Mouse (Mus musculus) liver, embryonic 13.5 days (tissue): ENCODE data around the gene AB124611. TPM values are rescaled to one million over a fixed set of nuclear protein-coding genes. Genes with fewer than 3 reads are reported as not detected.
A peak's percentile ranks its signal among the peaks of the same experiment; 100 is the strongest.
"Not testable (repeated sequence)": the region's sequence is repeated elsewhere in the genome, so short reads cannot be mapped to it uniquely, and the experiment has no call there.

Experiments
- ATAC-seq: fragments of 200-750 bp; cut with Nextera tagmentation; 2 replicates; pipeline ENCODE4 v1.8.0; 2017; ENCODE audit warnings: low read depth, mild to moderate bottlenecking, moderate number of reproducible peaks, moderate library complexity
- DNase-seq: peaks from one replicate; pipeline ENCODE4 v3.0.0; 2022
- H3K27ac ChIP-seq: fragments of 300-500 bp; sonication (generic); 2 replicates; pipeline ENCODE4 v1.5.1; 2015; ENCODE audit warnings: moderate library complexity, mild to moderate bottlenecking, inconsistent platforms
- H3K27me3 ChIP-seq: fragments of 300-500 bp; sonication (generic); 2 replicates; pipeline ENCODE4 v1.6.1; 2015; ENCODE audit warnings: mild to moderate bottlenecking, inconsistent platforms
- H3K36me3 ChIP-seq: fragments of 300-500 bp; sonication (generic); 2 replicates; pipeline ENCODE4 v1.6.1; 2015; ENCODE audit warnings: mild to moderate bottlenecking, inconsistent platforms
- H3K4me1 ChIP-seq: fragments of 300-500 bp; sonication (generic); replicated peaks from 2 replicates; pipeline ENCODE4 v1.6.1; 2015; ENCODE audit warnings: inconsistent platforms
- H3K4me2 ChIP-seq: fragments of 300-500 bp; sonication (generic); 2 replicates; pipeline ENCODE4 v1.6.1; 2015; ENCODE audit warnings: inconsistent platforms, mild to moderate bottlenecking, moderate library complexity
- H3K4me3 ChIP-seq: fragments of 300-500 bp; sonication (generic); replicated peaks from 2 replicates; pipeline ENCODE4 v1.5.1; 2015; ENCODE audit warnings: mild to moderate bottlenecking, inconsistent platforms
- H3K9ac ChIP-seq: fragments of 300-500 bp; sonication (generic); 2 replicates; pipeline ENCODE4 v1.6.1; 2015; ENCODE audit warnings: mild to moderate bottlenecking, inconsistent platforms
- H3K9me3 ChIP-seq: fragments of 300-500 bp; sonication (generic); replicated peaks from 2 replicates; pipeline ENCODE4 v1.6.1; 2016; ENCODE audit warnings: inconsistent platforms
- WGBS: fragments of 180-500 bp; shearing (Covaris S2); methylation state at CpG from one replicate; pipeline ENCODE4 v1.1.7; 2015; ENCODE audit not compliant: insufficient replicate concordance; 5-methylcytosine and 5-hydroxymethylcytosine counted together
- microRNA-seq: library from miRNA; unstranded; fragments of <30 nt; microRNA quantifications from one replicate; pipeline ENCODE4, GENCODE M21; 2016
- polyA plus RNA-seq: library from polyadenylated mRNA; unstranded; fragments of >200 nt; fragmentation: Nextera tagmentation; extraction: Ambion mirVana; gene quantifications from 2 replicates; pipeline ENCODE4 v1.2.1, GENCODE M21; 2015

The AB124611 gene
- polyA plus RNA-seq, 1 experiment from 2014 or later: 4.1 TPM

- Histone ChIP-seq H3K4me1 (peaks cover 33% of the 10 kb centered on the region), H3K9me3 (no peaks in the 10 kb centered on the region), H3K4me3 (peak overlapping the region; percentile 90), H3K27me3 (no peaks in the 10 kb centered on the region), H3K27ac (peak overlapping the region; percentile 88), H3K36me3 (peaks cover 58% of the 10 kb centered on the region), H3K4me2 (peak overlapping the region; percentile 99), H3K9ac (peak overlapping the region; percentile 95; the same call in 1 of the 2 replicates)
- DNase-seq: no peak
- 72% methylated on average over 6 of the region's 6 CpGs for WGBS
- ATAC-seq: no peak
Measured at GRCm38 (mm10) chr9:21591127-21591830, 65.3 kb downstream of the AB124611 start.

- Histone ChIP-seq H3K27me3 (no peaks in the 10 kb centered on the region), H3K4me1 (peaks cover 33% of the 10 kb centered on the region), H3K9me3 (no peaks in the 10 kb centered on the region), H3K9ac (peak overlapping the region; percentile 95), H3K27ac (peak overlapping the region; percentile 88), H3K4me3 (peak overlapping the region; percentile 90), H3K4me2 (peak overlapping the region; percentile 99), H3K36me3 (peaks cover 52% of the 10 kb centered on the region)
- DNase-seq: no peak
- peak; percentile 43 for ATAC-seq
- 16% methylated on average over 17 of the region's 17 CpGs for WGBS
Measured at GRCm38 (mm10) chr9:21591831-21592702, 66.1 kb downstream of the AB124611 start.

GRCm38 (mm10) chr9:21592703-21593121 lies 66.7 kb downstream of the AB124611 start, which contains the start of the genes Timm29 and Yipf2:
Gene Timm29, plus strand, starts transcription at chr9:21592722.
Gene Yipf2, minus strand, starts transcription at chr9:21592828.
- DNase-seq (peak; percentile 84), ATAC-seq (peak; percentile 88)
- Histone ChIP-seq H3K9ac (peak within 1 kb of the TSS; percentile 95), H3K36me3 (peaks cover 45% of the 10 kb centered on the region), H3K27ac (peak within 1 kb of the TSS; percentile 88), H3K4me1 (peaks cover 33% of the 10 kb centered on the region), H3K4me2 (peak within 1 kb of the TSS; percentile 99), H3K27me3 (no peaks in the 10 kb centered on the region), H3K4me3 (peak within 1 kb of the TSS; percentile 90), H3K9me3 (no peaks in the 10 kb centered on the region)
- WGBS: under 1% methylated on average over 30 of the region's 30 CpGs

DNA sequence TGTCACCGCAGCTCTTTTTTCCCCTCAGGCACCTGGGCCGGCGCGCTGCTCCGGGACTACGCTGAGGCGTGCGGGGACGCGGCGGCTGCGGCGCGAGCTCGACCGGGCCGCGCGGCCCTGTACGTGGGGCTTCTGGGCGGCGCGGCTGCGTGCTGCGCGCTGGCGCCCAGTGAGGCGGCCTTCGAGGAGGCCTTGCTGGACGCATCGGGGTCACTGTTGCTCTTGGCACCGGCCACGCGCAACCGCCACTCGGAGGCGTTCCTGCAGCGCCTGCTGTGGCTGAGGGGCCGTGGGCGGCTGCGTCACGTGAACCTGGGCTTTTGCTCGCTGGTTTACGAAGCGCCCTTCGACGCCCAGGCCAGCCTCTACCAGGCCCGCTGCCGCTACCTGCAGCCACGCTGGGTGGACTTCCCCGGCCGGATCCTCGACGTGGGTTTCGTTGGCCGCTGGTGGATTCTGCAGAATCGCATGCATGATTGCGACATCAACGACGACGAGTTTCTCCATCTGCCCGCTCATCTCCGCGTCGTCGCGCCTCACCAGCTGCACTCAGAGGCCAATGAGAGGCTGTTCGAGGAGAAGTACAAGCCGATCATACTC lies 67.2 kb downstream of the AB124611 start:
- Histone ChIP-seq H3K36me3 (peaks cover 40% of the 10 kb centered on the region), H3K4me1 (peaks cover 33% of the 10 kb centered on the region), H3K9ac (peak overlapping the region; percentile 95), H3K9me3 (no peaks in the 10 kb centered on the region), H3K27me3 (no peaks in the 10 kb centered on the region), H3K27ac (peak overlapping the region; percentile 88), H3K4me2 (peak overlapping the region; percentile 99), H3K4me3 (peak overlapping the region; percentile 90)
- ATAC-seq (peak; percentile 75), DNase-seq (peak; percentile 27)
- WGBS: under 1% methylated on average over 69 of the region's 69 CpGs

DNA sequence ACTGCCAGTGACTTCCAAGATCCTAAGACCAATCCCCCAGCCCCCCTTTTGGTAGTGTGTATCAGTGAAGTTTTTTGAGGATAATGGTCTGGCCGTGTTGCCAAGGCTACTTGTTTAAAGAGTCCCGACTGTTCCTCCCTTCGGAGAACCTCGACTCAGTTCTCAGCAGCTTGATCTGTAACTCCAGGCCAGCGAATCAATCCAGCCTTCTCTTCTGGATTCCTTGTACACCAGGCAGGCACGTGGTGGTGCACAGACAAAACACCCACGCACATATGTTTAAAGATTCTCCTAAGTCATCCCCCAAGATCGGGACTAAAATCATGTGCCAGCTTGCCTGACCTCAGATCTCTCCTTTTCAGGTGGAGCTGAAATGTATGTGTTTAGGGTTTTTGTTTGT lies 68.4 kb downstream of the AB124611 start:
- Histone ChIP-seq H3K4me2 (peak overlapping the region; percentile 99), H3K4me3 (peak overlapping the region; percentile 90), H3K9ac (peak overlapping the region; percentile 95), H3K36me3 (peaks cover 29% of the 10 kb centered on the region), H3K4me1 (peaks cover 33% of the 10 kb centered on the region)
- ATAC-seq, H3K27me3 ChIP-seq, H3K9me3 ChIP-seq, DNase-seq, H3K27ac ChIP-seq: not testable (repeated sequence)
- 83% methylated on average over 8 of the region's 8 CpGs for WGBS

DNA sequence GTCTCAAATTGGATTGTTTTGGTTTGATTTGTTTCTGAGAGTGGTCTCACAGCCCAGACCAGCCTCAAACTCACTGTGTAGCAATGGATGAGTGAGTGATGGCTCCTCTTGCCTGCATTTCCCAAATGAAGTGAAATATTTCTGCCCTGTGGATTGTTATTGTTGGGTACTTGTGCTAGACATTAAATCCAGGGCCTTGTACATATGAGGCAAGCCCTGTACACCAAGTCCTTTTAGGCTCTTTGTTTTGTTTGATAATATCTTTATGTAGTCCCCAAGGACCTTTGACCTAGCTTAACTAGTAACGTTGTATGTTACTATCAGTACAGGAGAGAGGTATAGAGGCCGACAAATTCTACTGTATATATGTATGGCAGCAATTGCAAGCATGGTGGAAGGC lies 68.9 kb downstream of the AB124611 start:
- Histone ChIP-seq H3K9ac (0 out of 2 replicates have a peak overlapping the region, but pooled peaks have one; percentile 95), H3K4me3 (peak overlapping the region; percentile 90; the same call in 1 of the 2 replicates), H3K27me3 (no peaks in the 10 kb centered on the region), H3K9me3 (no peaks in the 10 kb centered on the region), H3K4me2 (peak overlapping the region; percentile 99; the same call in 1 of the 2 replicates), H3K36me3 (peaks cover 24% of the 10 kb centered on the region), H3K27ac (no peak overlapping the region), H3K4me1 (peaks cover 38% of the 10 kb centered on the region)
- no peak for ATAC-seq
- no peak for DNase-seq
- 79% methylated on average over 2 of the region's 2 CpGs for WGBS

Small RNA genes lying within 50 kb of the gene (microRNA-seq; reads per million reads assigned to microRNA genes)
- gene Mir199a-1: 1.2 reads per million

Other genes starting within 250 kb of the AB124611 start
- gene Kri1, start 238.2 kb upstream of the AB124611 start, polyA plus RNA-seq: 9.9 and 10.3 TPM in 2 replicates
- gene Cdkn2d, start 234.8 kb upstream of the AB124611 start, polyA plus RNA-seq: 104 and 105 TPM in 2 replicates
- 0.17 and 0.24 TPM in 2 replicates for gene Ap1m2, start 213.8 kb upstream of the AB124611 start, polyA plus RNA-seq
- gene Slc44a2, start 205.5 kb upstream of the AB124611 start, polyA plus RNA-seq: 17.3 and 19.1 TPM in 2 replicates
- 50.9 and 58.8 TPM in 2 replicates for gene Ilf3, start 158.3 kb upstream of the AB124611 start, polyA plus RNA-seq
- gene Qtrt1, start 114.3 kb upstream of the AB124611 start, polyA plus RNA-seq: 24.3 and 28.6 TPM in 2 replicates
- 51.8 and 56.8 TPM in 2 replicates for gene Dnm2, start 101.3 kb upstream of the AB124611 start, polyA plus RNA-seq
- gene Tmed1, start 15.9 kb upstream of the AB124611 start, polyA plus RNA-seq: 36.9 and 38.5 TPM in 2 replicates
- 15.5 and 16.9 TPM in 2 replicates for gene Carm1, start 20.7 kb downstream of the AB124611 start, polyA plus RNA-seq
- 17.7 and 21.5 TPM in 2 replicates for gene Timm29, start 66.5 kb downstream of the AB124611 start, polyA plus RNA-seq
- 8.8 and 10.2 TPM in 2 replicates for gene Yipf2, start 66.7 kb downstream of the AB124611 start, polyA plus RNA-seq
- gene Smarca4, start 90.0 kb downstream of the AB124611 start, polyA plus RNA-seq: 26.5 and 29.5 TPM in 2 replicates
- 18.6 and 22.5 TPM in 2 replicates for gene Ldlr, start 197.3 kb downstream of the AB124611 start, polyA plus RNA-seq
- gene Spc24, start 234.1 kb downstream of the AB124611 start, polyA plus RNA-seq: 86.3 and 91.5 TPM in 2 replicates